Mouse (Mus musculus) mouse trophoblast stem cell (cell line): ENCODE results near the gene S100a7a.

Experiments used
- in situ Hi-C, 2 experiments: fragments of 300-500 bp; cut with MseI, MboI; formaldehyde crosslinking; loops; 2 replicates in 1 of 2; 3 replicates in 1 of 2; pipeline ENCODE4 v1.15.1; 2025

S100a7a gene

DNA sequence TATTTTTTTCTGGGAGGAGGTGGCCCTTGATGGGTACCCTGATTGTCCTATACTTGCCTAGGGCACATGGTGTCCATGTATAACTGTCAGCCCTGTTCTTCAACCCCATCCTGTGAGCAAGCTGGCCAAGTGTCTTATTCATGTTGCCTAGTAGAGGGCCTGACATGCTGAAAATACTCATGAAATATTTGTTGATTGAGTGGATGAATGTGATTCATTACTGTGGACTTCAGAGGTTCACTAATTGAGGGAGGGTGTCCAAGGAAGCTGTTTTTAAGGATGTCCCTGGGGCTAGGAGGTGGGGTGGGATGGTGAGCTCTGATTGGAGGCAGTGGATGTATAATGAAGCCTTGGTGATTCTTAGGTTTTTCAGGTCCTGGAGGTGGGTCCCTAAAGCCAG, at the start of gene S100a7a:
Gene S100a7a, plus strand, starts transcription at position 301 of the 400 bp plus-strand sequence.
- in situ Hi-C loops: no loop called here

DNA sequence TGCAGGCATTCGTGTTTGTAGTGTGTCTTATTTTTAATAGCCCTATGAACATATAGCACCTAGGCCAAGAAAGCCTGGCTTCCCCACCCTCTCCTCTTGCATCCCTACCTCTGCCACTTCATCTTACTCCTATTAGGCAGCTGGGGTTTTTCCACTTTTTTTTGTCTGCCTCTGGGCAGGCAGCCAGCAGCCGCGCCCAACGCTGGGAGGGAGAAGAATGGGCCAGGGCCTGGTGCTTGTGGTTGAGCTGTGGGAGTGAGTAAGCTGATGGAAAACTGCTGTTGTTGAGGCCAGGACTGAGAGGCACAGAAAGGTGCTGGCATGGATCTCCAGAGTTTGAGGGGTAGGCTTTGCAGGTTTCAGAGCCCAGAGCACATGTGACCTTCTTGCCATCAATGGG, 49.4 kb upstream of the S100a7a start:
- in situ Hi-C loops: no loop called here

DNA sequence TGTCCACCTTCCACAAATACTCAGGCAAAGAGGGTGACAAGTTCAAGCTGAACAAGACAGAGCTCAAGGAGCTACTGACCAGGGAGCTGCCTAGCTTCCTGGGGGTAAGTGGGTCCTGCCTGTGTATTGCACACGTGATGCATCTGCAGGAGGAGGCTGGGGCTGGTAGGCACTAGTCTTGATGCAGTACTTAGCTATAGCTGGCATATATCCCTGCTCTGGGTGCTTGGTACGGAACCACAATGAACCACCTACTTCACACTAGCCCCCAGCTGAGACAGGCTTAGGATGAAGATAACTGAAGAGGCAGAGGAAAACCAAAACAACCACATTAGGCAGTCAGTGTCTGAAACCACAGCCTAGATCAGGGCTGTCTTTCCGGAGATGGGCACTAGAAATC, 48.8 kb upstream of the S100a7a start:
- in situ Hi-C loops: no loop called here

DNA sequence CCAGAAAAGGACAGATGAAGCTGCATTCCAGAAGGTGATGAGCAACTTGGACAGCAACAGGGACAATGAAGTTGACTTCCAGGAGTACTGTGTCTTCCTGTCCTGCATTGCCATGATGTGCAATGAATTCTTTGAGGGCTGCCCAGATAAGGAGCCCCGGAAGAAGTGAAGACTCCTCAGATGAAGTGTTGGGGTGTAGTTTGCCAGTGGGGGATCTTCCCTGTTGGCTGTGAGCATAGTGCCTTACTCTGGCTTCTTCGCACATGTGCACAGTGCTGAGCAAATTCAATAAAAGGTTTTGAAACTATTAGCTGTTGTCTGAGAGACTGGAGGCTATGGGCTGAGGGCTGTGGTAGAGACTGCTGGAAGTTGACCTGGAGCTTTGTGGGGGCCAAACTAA, 48.1 kb upstream of the S100a7a start:
- in situ Hi-C loops: no loop called here

DNA sequence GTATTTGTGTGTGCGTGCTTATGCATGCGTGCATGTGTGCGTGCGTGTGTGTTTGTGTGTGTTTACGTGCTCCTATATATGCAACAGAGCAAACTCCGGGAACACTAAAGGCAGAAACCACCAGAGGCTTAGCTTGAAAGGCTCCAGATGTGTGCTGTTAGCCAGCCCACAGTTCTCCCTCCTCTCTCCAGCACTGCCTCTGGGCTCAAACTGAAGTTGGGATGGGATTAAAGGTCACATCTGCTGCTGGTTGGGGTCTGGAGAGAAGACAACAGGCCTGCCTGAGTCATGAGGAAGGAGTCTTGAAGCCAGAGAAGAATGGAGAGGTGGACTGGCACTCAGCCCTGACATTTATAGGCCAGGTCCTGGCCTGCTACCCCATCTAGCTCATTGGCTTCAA, 47.6 kb upstream of the S100a7a start:
- in situ Hi-C loops: no loop called here

DNA sequence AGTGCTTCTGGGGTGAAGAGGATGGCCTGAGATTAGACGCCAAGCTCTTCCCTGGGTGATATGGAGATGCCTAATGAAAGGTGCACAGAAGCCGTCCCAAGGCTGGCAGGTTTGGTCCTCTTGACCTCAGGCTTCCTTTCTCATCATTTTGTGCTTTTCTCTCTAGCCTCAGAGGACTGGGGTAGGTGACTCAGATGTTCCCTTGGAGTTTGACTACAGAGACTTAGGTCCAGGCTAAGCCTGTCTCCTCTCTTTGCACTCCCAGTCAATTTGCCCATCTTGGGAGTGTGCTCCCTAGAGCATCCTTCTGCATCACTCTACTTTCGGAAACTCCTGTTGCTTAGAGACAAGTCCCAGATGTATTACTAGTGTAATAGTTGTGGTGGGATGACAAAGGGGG, 46.5 kb upstream of the S100a7a start:
- in situ Hi-C loops: no loop called here

DNA sequence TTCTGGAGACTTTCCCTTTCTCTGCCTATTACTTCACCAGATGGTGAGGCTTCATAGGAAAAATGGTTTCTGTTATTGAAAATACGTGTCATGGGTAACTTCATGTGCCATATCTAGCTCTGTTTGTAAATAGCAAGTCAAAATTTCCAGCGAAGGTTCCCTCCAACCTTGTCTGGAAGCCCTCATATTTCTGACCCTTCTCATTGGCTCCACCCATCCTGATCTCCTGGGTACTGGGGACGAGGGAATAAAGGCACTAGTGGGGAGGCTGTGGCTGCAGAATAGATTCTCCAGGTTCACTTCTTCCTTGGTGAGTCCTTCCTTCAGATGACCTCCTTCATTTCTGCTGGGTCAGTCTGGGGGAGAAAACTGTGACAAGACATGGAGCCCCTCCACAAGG, 45.6 kb upstream of the S100a7a start, which contains the start of gene S100a5:
Gene S100a5, plus strand, starts transcription at position 301 of the 400 bp plus-strand sequence.
- in situ Hi-C loops: no loop called here

DNA sequence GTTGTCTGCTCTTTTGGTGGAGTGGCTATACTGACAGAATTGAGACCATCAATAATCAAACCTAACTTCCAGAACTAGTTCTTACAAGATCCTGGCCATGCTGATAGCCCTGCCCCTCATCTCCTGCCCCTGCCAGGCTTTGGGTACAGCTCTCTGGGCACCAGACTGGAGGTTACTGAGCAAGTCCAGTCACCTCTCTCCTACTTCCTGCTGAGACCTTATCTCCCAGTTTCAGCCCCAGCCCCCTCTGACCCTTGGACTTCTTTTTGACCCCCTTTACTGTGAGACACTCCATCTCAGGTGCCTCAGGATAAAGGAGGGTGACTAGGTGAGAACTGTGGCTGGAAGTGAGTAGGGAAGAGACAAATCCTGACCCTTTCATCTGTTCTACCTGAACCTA, 44.7 kb upstream of the S100a7a start:
- in situ Hi-C loops: no loop called here

DNA sequence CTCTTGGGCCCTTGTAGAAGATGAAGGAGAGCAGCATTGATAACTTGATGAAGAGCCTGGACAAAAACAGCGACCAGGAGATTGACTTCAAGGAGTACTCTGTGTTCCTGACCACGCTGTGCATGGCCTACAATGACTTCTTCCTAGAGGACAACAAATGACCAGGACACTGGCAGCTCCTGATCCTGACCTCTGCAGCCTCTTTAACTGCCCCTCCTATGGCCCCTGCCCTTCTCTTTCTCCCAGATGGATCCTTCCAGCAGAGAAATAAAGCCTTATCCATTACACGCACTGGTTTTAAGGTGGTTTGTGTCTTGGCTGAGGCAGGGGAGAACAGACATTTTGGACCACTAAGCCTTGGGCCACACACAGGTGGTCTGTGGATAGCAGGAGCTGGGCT, 42.3 kb upstream of the S100a7a start:
- in situ Hi-C loops: no loop called here

DNA sequence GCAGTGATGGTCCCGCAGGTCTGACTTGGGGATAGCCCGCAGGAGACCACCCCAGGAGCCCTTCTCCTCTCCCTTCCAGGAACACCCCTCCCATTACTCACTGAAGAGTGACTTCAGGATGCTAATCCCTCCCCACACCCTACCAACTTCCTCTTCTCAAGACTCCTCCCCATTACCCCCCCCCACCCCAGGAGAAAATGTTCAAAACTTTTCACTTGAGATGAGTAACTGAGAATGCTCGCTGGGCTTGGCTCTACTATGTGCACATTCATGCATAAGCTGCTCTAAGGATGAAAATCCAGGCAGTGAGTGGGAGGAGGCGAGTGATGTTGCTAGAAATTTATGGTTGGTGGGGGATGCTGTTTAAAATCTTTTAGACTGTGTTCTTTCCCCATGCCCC, 41.8 kb upstream of the S100a7a start:
- in situ Hi-C loops: no loop called here

DNA sequence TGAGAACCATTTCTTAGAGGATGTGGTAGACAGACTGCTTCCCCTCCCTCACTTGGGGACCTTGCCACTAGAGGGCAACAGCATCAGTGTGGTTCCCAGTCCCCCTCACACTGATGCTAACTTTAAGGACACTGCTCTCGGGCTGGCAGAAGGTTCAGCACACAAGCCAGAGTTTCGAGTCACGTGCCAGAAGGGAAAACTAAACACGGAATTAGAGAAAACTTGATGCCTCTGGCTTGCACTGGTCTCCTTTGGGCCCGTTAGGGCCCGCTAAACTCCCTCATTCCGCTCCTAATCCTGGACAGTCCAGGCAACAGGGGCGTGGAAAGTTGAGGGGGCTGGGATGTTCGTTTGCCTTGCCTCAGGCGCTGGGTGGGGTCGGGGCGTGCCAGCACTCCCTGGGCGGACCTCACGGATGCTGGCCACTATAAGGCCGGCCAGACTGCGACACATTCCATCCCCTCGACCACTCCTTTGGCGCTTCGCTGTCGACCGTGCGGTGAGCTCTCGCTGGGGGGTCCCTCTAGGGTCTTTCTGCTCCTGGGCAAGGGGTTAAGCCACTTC, 41.0 kb upstream of the S100a7a start, which contains the start of gene S100a6:
Gene S100a6, plus strand, starts transcription at position 155 of the 564 bp plus-strand sequence.
- in situ Hi-C loops: no loop called here

DNA sequence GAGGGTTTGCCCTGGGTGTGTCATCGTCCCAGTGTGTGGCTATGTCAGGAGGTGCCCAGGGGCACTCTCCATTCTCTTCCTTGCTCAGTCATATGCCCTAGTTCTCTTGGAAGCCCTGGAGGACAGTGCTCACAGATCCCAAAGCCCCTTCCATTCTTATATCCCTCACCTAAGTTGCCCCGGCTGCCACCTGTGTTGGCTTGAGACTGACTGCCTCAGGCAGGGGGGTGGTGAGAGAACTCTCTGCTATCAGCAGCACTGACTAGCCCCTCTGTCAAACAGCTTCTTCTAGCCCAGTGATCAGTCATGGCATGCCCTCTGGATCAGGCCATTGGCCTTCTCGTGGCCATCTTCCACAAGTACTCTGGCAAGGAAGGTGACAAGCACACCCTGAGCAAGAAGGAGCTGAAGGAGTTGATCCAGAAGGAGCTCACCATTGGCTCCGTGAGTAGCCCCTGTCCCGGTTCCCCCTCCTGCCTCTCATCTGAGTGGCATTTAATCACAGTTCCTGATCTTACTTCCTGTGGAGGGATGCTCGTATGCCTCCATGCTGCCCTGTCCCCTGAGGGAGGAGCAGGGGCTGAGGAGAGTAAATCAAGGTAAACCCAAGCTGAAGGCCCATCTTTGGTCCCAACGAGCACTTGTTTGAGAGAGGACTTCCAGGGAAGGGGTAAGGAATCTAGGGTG, 40.2 kb upstream of the S100a7a start:
- in situ Hi-C loops: no loop called here

DNA sequence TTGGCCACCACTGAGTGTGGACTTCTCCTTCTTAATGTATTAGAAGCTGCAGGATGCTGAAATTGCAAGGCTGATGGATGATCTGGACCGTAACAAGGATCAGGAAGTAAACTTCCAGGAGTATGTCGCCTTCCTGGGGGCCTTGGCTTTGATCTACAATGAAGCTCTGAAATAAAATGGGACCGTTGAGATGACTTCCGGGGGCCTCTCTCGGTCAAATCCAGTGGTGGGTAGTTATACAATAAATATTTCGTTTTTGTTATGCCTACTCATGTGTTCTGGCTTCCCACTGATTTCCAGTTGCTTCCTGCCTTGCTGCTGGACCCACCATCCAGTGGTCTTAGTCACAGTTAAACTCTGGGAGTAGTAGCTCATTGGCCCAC, 39.7 kb upstream of the S100a7a start:
- in situ Hi-C loops: no loop called here

DNA sequence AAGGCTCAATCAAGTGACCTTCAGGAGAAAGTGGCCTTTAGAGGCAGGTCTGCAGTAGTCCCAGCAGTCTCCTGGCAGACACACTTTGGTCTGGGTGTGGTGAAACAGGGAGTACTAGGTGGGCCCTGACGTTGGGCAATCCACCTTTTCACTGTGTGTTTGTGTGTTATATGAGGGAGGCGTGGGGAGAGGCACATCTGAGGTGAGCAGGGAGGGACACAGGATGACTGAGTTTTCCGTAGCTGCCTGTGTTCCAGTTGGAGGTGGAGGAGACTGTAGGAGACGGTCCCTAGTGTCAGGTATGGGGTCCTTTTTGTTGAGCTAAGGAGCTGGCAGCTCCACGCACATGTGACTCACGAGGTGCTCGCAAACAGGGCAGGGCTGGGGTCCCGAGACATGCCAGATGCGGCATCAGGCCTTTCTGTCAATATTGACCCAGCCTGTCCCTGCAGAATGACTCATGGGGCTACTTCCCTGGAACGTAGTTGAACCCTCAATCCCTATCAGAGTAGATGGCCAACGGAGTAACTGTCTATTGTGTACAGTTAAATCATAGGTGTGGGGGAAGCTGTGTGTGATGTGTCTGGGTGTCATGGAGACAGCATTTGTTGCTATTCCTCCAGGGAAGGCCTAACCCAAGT, 39.1 kb upstream of the S100a7a start:
- in situ Hi-C loops: loop anchor here in 1 of 2 experiments (5.0 kb wide), 1 partner anchor 32 kb away; no protein-coding TSS in a partner anchor

DNA sequence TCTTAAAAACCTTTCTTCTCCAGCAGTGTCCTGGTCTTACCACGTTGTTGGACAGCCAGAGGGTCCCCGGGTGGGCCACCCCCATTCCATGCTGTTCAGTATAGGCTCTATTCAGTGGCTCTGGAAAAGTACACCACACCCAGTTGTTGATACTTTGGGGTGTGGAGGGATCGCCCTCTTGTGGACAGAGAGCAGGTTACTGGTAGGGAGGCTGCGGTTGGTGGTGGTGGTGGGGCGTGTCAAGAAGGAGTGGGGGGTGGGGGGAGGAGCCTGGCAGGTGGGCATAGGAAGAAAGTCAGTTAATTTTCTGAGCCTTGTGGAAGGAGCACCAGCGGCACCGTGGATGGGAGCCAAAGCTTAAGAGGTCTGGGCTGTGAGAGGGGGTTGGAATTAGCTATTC, 38.4 kb upstream of the S100a7a start:
- in situ Hi-C loops: loop anchor here in 1 of 2 experiments (5.0 kb wide), 1 partner anchor 33 kb away; no protein-coding TSS in a partner anchor

DNA sequence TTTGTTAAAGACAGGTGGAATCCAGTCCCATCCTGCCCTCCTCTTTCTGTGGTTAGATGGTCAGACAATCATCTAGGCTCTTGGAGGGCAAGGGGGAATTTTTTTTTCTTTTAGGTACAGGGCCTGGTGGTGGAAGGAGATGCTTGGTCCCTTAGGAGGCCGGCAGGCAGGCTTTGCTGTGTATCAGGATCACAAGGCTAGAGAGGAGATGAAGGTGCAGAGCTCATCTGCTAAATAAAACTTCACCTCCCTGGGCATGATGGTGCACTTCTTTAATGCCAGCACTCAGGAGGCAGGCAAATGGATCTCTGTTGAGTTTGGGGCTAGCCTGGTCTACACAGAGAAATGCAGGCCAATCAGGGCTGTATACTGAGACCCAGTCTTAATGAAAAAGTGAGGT, 37.9 kb upstream of the S100a7a start:
- in situ Hi-C loops: loop anchor here in 1 of 2 experiments (5.0 kb wide), 1 partner anchor 34 kb away; no protein-coding TSS in a partner anchor

DNA sequence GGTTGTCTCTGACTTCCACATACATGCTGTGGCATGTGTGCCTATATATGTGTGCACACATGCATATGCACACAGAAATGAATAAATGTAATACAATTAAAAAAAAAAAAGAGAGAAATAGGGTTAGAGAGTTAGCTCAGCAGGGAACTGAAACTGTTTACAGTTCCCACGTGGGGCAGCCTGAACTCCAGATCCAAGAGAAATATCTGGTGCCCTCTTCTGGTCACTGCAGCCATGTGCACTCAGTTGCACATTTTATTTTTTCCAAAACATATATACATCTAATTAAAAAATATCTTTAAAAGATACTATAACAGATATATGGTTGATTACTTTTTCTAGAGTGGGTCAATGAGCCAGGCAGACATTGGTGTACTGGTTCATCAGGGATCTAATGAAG, 36.2 kb upstream of the S100a7a start:
- in situ Hi-C loops: loop anchor here in 1 of 2 experiments (5.0 kb wide), 1 partner anchor 35 kb away; no protein-coding TSS in a partner anchor

DNA sequence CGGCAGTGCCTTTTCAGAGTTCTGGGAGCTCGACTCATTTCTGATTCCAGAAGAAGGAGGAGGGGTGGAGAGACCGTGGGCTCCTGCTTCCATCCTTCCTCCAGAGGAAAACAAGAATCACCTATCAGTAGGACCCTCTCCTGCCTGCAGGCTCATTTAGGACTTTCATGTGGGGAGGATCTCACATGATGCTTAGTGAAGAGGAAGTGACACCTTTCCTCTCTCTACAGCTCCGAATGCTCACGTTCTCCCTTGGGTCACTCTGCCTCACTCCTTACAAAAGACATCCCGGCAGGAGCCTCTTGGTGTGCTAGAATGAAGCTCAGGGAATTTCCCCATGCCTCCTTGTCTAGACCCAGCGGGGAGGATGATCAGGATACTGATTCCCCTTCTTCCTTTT, 32.3 kb upstream of the S100a7a start:
- in situ Hi-C loops: loop anchor here in 1 of 2 experiments (10.0 kb wide), 1 partner anchor 107 kb away; the partner anchor contains the start of genes S100a1 and S100a13

DNA sequence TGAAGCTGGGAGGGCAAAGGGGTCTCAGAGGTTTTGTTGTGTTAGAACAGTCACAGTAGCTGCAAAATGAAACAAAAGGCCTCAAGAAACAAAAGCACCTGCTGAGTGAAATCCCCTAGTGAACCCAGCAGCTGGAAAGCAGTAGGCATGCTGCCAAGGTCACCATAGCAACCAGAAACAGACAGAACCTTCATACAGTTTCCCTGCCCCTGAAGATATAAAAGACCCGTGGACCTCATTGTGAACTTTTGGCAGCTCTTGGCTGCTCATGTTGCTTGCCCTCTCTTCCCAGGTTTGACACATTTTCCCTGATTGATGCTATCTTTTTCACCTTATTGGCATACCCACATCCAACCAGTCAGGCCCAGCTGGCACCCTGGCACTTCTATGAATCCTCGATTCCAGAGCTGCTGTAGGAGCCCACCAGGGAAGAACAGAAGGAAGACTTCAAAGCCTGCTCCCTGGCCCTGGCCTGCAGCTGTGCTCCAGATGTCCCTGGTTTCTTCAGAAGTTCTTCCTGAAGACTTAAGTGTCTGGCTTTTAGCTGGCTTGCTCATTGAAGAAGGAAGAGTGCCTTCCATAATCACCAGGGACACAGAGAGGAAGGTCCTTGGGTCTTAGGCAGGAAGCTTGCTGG, 30.3 kb upstream of the S100a7a start:
- in situ Hi-C loops: loop anchor here in 1 of 2 experiments (10.0 kb wide), 1 partner anchor 109 kb away; the partner anchor contains the start of genes S100a1 and S100a13

DNA sequence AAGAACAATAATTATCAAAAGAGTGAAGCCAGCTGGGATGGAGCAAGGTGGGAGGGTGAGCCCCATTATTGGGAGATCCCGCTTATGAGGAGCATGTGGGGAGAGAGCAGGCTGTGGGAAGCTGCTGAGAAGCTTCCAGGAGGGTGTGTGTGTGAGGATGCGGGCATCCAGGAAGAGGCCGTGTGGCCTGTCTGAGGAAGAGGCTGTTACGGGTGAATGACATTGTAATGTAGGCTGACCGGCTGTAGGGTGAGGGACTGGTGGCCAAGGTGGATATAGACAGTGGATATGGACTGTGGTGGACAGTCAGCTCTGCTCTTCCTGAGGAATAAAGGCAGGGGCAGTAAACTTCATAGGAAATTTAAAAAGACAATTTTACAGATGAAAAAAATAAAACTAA, 28.3 kb upstream of the S100a7a start:
- in situ Hi-C loops: loop anchor here in 1 of 2 experiments (10.0 kb wide), 1 partner anchor 111 kb away; the partner anchor contains the start of genes S100a1 and S100a13

DNA sequence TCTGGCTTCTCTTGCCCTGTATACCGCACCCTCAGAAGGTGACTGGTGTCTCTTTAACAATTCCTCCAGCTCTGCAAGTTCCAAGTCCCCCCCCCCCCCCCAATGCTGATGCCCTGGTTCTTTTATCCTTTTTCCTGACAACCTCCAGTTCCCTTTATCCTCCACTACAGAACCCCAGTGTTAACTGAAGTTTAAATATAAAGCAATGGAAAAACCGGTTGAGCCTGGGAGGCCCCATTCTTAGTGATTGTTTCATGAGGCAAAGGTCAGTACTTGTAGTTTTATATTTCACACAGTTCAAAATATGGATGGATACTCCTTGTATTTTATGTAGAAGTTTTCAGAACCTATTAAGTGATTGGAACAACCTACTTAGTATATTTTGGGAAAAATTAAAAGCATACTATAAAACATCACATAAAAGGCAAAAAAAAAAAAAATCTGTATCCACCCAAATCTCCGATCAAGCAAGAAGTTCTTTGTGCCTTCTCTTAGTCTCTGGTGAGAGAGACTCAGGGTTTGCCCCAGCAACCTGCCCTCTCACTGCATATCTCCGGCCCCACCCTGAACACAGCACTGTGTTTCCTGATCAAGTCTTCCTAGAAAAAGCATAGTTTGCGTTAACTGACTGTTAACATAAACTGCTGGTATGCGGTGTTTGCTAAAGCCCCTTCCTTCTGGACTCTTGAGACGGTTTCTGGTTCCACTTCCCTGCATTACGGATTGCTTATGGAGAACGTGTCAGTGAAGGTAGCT, 27.4 kb upstream of the S100a7a start:
- in situ Hi-C loops: loop anchor here in 1 of 2 experiments (10.0 kb wide), 1 partner anchor 112 kb away; the partner anchor contains the start of genes S100a1 and S100a13
